Mouse (Mus musculus) olfactory bulb, adult 2 months (tissue): ENCODE measurements around the gene Igfbp7. TPM values are rescaled to one million over a fixed set of nuclear protein-coding genes. Genes with fewer than 3 reads are reported as not detected.

Experiments used
- H3K27ac ChIP-seq: fragments of 200-500 bp; 2 replicates; pipeline ENCODE4 v1.5.1; 2012; ENCODE audit warnings: low read depth, low read length; ENCODE audit not compliant: insufficient read depth
- H3K4me1 ChIP-seq: fragments of 200-500 bp; 2 replicates; pipeline ENCODE4 v1.6.1; 2012; ENCODE audit warnings: low read length; ENCODE audit not compliant: control insufficient read depth, insufficient read depth
- H3K4me3 ChIP-seq: fragments of 200-500 bp; 2 replicates; pipeline ENCODE4 v1.5.1; 2012; ENCODE audit warnings: mild to moderate bottlenecking, low read depth, low read length, moderate library complexity; ENCODE audit not compliant: insufficient read depth
- CTCF ChIP-seq: fragments of 200-500 bp; IDR thresholded peaks from 2 replicates; pipeline ENCODE4 v1.5.1; 2012; ENCODE audit warnings: low read depth, mild to moderate bottlenecking, low read length, moderate library complexity; ENCODE audit not compliant: insufficient read depth
- POLR2A ChIP-seq: fragments of 200-500 bp; IDR thresholded peaks from 2 replicates; pipeline ENCODE4 v1.6.1; 2012; ENCODE audit warnings: mild to moderate bottlenecking, low read depth, low read length, moderate library complexity; ENCODE audit not compliant: insufficient read depth
- WGBS: fragments of 180-500 bp; shearing (Covaris S2); methylation state at CpG from one replicate; pipeline ENCODE4 v1.1.7; 2018; 5-methylcytosine and 5-hydroxymethylcytosine counted together
- polyA plus RNA-seq: library from polyadenylated mRNA; stranded (reverse); fragments of >200 nt; gene quantifications from 2 replicates; pipeline ENCODE4 v1.2.4, GENCODE M21; 2012; ENCODE audit warnings: low replicate concordance; ENCODE audit not compliant: missing spikeins, insufficient read depth, insufficient read length

The Igfbp7 gene
- polyA plus RNA-seq, 1 experiment: not detected

DNA sequence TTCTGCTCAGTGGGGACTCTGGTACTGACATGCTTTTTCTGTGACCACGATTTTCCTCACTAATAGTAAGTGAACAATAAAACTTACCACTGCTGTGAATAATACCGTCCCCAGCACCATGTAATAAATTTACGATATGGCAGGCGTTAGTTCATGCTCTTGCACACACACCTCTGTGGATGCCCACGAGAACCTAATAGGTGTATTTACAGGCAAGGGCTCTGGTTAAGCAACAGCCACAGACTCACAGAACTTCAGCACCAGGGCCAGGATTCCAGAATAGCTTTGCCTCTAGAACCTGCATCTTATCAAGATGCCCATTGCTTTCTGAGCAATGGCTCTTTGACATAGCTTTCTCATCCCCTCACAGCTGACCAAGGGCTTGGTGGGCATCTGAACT, 22.6 kb downstream of the Igfbp7 start:
- no peak overlapping the region for H3K27ac ChIP-seq
- TF ChIP-seq CTCF: no peak
- TF ChIP-seq POLR2A: no peak
- 86% methylated on average over 5 of the region's 5 CpGs for WGBS
- H3K4me3 ChIP-seq: no peak overlapping the region
- no peaks in the 10 kb centered on the region for H3K4me1 ChIP-seq

DNA sequence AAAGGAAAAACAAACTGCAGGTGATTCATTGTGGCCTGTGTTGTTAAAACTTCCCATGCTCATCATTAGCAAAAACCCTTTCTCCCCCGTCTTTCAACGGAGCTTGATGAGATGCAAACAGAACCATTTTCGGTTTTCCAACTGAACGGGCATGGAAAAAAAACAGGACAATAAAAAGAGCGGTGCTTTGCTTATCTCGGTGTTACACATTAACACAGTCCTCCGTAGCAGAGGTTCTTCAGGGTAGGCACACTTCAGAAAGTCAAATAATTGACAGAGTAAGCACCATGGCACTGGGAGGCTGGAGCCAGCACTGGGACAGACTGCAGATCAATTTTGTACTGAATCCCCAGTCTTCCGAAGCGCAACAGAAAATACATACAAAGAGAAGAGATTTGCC, 23.1 kb downstream of the Igfbp7 start:
- TF ChIP-seq POLR2A (no peak), CTCF (no peak)
- WGBS: 66% methylated on average over 9 of the region's 9 CpGs
- no peak overlapping the region for H3K4me3 ChIP-seq
- no peaks in the 10 kb centered on the region for H3K4me1 ChIP-seq
- no peak overlapping the region for H3K27ac ChIP-seq

- H3K4me3 ChIP-seq: no peak overlapping the region
- H3K27ac ChIP-seq: no peak overlapping the region
- WGBS: 91% methylated on average over 5 of the region's 5 CpGs
- H3K4me1 ChIP-seq: no peaks in the 10 kb centered on the region
- TF ChIP-seq CTCF (no peak), POLR2A (no peak)
These were observed 23.9 kb downstream of the Igfbp7 start for GRCm38 (mm10) chr5:77383799-77384554.

- 63% methylated on average over 5 of the region's 5 CpGs for WGBS
- Histone ChIP-seq H3K4me3 (no peak overlapping the region), H3K4me1 (no peaks in the 10 kb centered on the region), H3K27ac (no peak overlapping the region)
- TF ChIP-seq POLR2A (no peak), CTCF (no peak)
These were observed 26.2 kb downstream of the Igfbp7 start for GRCm38 (mm10) chr5:77381686-77382085.

GRCm38 (mm10) chr5:77381283-77381682, 26.6 kb downstream of the Igfbp7 start:
- no peak overlapping the region for H3K4me3 ChIP-seq
- TF ChIP-seq CTCF (no peak), POLR2A (no peak)
- no peak overlapping the region for H3K27ac ChIP-seq
- WGBS: 89% methylated on average over 7 of the region's 7 CpGs
- no peaks in the 10 kb centered on the region for H3K4me1 ChIP-seq

- H3K4me1 ChIP-seq: no peaks in the 10 kb centered on the region
- TF ChIP-seq CTCF (no peak), POLR2A (no peak)
- H3K27ac ChIP-seq: no peak overlapping the region
- WGBS: 86% methylated on average over 17 of the region's 17 CpGs
- no peak overlapping the region for H3K4me3 ChIP-seq
These were observed 27.4 kb downstream of the Igfbp7 start for GRCm38 (mm10) chr5:77380321-77380901.

GRCm38 (mm10) chr5:77379434-77380135, 28.3 kb downstream of the Igfbp7 start:
- TF ChIP-seq POLR2A (no peak), CTCF (no peak)
- 87% methylated on average over 14 of the region's 14 CpGs for WGBS
- Histone ChIP-seq H3K4me3 (no peak overlapping the region), H3K27ac (no peak overlapping the region), H3K4me1 (no peaks in the 10 kb centered on the region)

DNA sequence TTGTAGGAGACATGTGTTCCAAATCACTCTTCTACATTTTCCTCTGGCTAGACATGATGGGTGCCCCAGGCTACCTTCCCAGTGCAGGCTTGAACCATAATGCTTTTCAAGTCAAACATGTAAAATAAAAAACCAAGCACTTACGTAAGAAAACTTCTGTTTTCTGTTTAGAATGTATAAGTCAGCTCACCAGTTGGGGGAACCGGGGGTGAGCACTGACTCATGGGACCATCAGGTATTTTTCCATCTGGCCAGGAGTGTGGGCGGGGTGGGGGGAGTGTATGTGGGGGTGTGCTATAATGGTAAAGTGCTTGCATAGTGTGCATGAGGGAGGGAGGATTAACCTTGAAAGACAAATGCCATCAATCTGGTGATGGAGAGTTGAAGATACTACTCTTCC, 29.8 kb downstream of the Igfbp7 start:
- TF ChIP-seq CTCF (no peak), POLR2A (no peak)
- H3K27ac ChIP-seq: no peak overlapping the region
- 87% methylated on average over 3 of the region's 3 CpGs for WGBS
- no peak overlapping the region for H3K4me3 ChIP-seq
- H3K4me1 ChIP-seq: no peaks in the 10 kb centered on the region

DNA sequence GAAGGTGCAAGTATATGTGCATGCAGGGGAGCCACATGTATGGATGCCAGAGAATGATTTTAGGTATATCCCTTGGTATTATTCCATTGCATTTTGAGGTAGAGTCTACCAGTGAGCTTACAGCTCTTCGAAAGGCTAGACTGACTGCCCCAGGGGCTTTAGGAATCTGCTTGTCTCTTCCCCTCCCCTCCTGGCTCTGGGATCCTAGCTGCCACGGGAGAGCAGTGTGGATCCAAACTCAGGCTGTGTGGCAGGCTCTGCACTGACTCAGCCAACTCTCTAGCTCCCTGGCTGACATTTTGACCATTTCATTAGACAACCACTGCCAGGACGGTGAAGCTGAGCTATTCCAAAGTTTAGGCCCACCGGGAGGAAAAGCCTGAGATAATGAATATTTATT, 32.3 kb downstream of the Igfbp7 start:
- no peaks in the 10 kb centered on the region for H3K4me1 ChIP-seq
- H3K27ac ChIP-seq: no peak overlapping the region
- TF ChIP-seq CTCF (no peak), POLR2A (no peak)
- WGBS: 72% methylated on average over 4 of the region's 4 CpGs
- H3K4me3 ChIP-seq: no peak overlapping the region
